Mouse (Mus musculus) c-Kit-positive CD71-positive TER-119-positive erythroid progenitor cells, embryonic 14.5 days (primary cell): ENCODE results near the gene Irx4.

Experiments
- DNase-seq: peaks from one replicate; pipeline ENCODE4 v3.0.0-alpha.2; 2013; ENCODE audit warnings: low spot score

Gene Irx4

GRCm38 (mm10) chr13:73260354-73261035 is at the start of gene Irx4:
Irx4 (plus strand) TSS chr13:73260479.
- DNase-seq: no peak

- DNase-seq: no peak
Measured at GRCm38 (mm10) chr13:73214301-73214700, 46.0 kb upstream of the Irx4 start.

- DNase-seq: no peak
Measured at GRCm38 (mm10) chr13:73236461-73236860, 23.8 kb upstream of the Irx4 start.

- no peak for DNase-seq
Measured at GRCm38 (mm10) chr13:73239191-73239746, 21.0 kb upstream of the Irx4 start.

GRCm38 (mm10) chr13:73242556-73242955 is 17.7 kb upstream of the Irx4 start:
- no peak for DNase-seq

GRCm38 (mm10) chr13:73246961-73247360 is 13.3 kb upstream of the Irx4 start:
- no peak for DNase-seq

- no peak for DNase-seq
Measured at GRCm38 (mm10) chr13:73251222-73251621, 9.1 kb upstream of the Irx4 start.

- DNase-seq: no peak
Measured at GRCm38 (mm10) chr13:73252022-73252421, 8.3 kb upstream of the Irx4 start.

GRCm38 (mm10) chr13:73258415-73258814 is 1.9 kb upstream of the Irx4 start:
- DNase-seq: no peak

GRCm38 (mm10) chr13:73259577-73260353 is 514 bp upstream of the Irx4 start:
- no peak for DNase-seq

GRCm38 (mm10) chr13:73261036-73261730 is 904 bp downstream of the Irx4 start:
- DNase-seq: no peak

GRCm38 (mm10) chr13:73261881-73262280 is 1.6 kb downstream of the Irx4 start:
- DNase-seq: no peak

GRCm38 (mm10) chr13:73262336-73263127 is 2.3 kb downstream of the Irx4 start:
- DNase-seq: no peak

- no peak for DNase-seq
Measured at GRCm38 (mm10) chr13:73263128-73263971, 3.1 kb downstream of the Irx4 start.

- DNase-seq: no peak
Measured at GRCm38 (mm10) chr13:73264166-73264735, 4.0 kb downstream of the Irx4 start.

GRCm38 (mm10) chr13:73264831-73265230 is 4.6 kb downstream of the Irx4 start:
- DNase-seq: no peak

GRCm38 (mm10) chr13:73265442-73265841 is 5.2 kb downstream of the Irx4 start:
- DNase-seq: no peak

- no peak for DNase-seq
Measured at GRCm38 (mm10) chr13:73267551-73267950, 7.3 kb downstream of the Irx4 start.

- no peak for DNase-seq
Measured at GRCm38 (mm10) chr13:73268702-73269101, 8.4 kb downstream of the Irx4 start.

GRCm38 (mm10) chr13:73269251-73269650 is 9.0 kb downstream of the Irx4 start:
- no peak for DNase-seq
